Mouse (Mus musculus) stomach, postnatal 0 days (tissue): ENCODE data around the gene Pigo.

Experiments used
- CTCF ChIP-seq: IDR thresholded peaks from 2 replicates; pipeline ENCODE4 v1.5.1; 2016; ENCODE audit warnings: antibody characterized with exemption, low read depth, mild to moderate bottlenecking, moderate library complexity
- EP300 ChIP-seq: optimal IDR thresholded peaks from 2 replicates; pipeline ENCODE3; 2016; ENCODE audit warnings: antibody characterized with exemption

- peak; percentile 96 for TF ChIP-seq CTCF
- TF ChIP-seq EP300: no peak
Measured at GRCm38 (mm10) chr4:43047231-43047630, 21.6 kb upstream of the Pigo start.
